Comparison of ENCODE assay signal across 9 mouse cellular contexts in the genomic region with DNA sequence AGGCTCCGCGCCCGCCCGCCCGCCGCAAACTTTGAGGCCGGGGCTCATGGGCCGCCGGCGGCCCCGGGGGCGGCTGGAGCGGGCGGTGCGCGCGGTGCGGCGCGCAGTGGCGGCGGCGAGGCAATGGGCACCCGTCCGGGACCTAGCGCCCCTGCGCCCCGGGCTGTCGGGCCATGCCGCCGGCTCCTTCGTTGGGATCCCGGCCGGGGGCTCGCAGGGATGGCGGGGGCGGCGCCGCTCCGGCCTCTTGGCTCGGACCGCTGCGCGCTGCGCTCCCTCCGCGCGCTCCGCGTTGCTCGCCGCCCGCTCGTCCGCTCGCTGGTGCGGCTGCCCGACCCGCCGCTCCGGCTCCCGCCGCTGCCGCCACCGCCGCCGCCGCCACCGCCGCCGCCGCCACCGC. TPM values are rescaled to one million over a fixed set of nuclear protein-coding genes. Genes with fewer than 3 reads are reported as not detected.
DNase-seq lines count a peak whose midpoint lies in the region; ATAC-seq lines count a peak whose summit lies in the region.
"Had no signal": no experiment of that assay in that cellular context is flagged by ENCODE, and none has a peak within 500 bp of the region (broad histone marks: within the 10 kb centered on the region; RNA-seq: fewer than 3 reads in every experiment).

A gene (minus strand): TSS at position 46 of the 400 bp plus-strand sequence.

- no peaks in the 10 kb centered on the region for H3K36me3 ChIP-seq in embryonic facial prominence, embryonic 14.5 days (ENCODE audit: control insufficient read depth, insufficient read depth, low read length)
- H3K36me3 ChIP-seq in intestine, embryonic 14.5 days (ENCODE audit: control insufficient read depth, insufficient read depth, low read length) = no peaks in the 10 kb centered on the region
- H3K36me3 ChIP-seq in midbrain, embryonic 16.5 days (ENCODE audit: control insufficient read depth, insufficient read depth, low read length) = no peaks in the 10 kb centered on the region

- H3K27ac ChIP-seq in embryonic facial prominence, embryonic 14.5 days (replicated peaks; ENCODE audit: low read depth, low read length) = no peak within 1 kb of the TSS
- H3K27ac ChIP-seq in intestine, embryonic 14.5 days (ENCODE audit: low read depth) = no peak within 1 kb of the TSS
- no peak within 1 kb of the TSS for H3K27ac ChIP-seq in midbrain, embryonic 16.5 days (ENCODE audit: low read length)

- ATAC-seq in embryonic facial prominence, embryonic 14.5 days (ENCODE audit: low read depth) = no peak
- ATAC-seq in intestine, embryonic 14.5 days (replicated peaks; ENCODE audit: low FRiP score, low TSS enrichment, low read depth) = no peak
- ATAC-seq in midbrain, embryonic 16.5 days = no peak

- H3K4me3 ChIP-seq in embryonic facial prominence, embryonic 14.5 days (ENCODE audit: low read depth, low read length) = peak within 1 kb of the TSS; percentile 52
- peak within 1 kb of the TSS; percentile 35 for H3K4me3 ChIP-seq in intestine, embryonic 14.5 days (ENCODE audit: low read depth, low read length)
- peak within 1 kb of the TSS; percentile 67 for H3K4me3 ChIP-seq in midbrain, embryonic 16.5 days (ENCODE audit: low read depth, low read length)

- intact Hi-C loops in left cerebral cortex, postnatal 14 days (cut with DNase I) = no loop called here
- intact Hi-C loops in heart, postnatal 10 days (cut with DNase I) = no loop called here

- H3K4me1 ChIP-seq in embryonic facial prominence, embryonic 14.5 days (ENCODE audit: control insufficient read depth, insufficient read depth, low read length) = peaks cover 7% of the 10 kb centered on the region; the same call in 1 of the 2 replicates
- peaks cover 7% of the 10 kb centered on the region for H3K4me1 ChIP-seq in intestine, embryonic 14.5 days (replicated peaks; ENCODE audit: control insufficient read depth, insufficient read depth, low read length)
- peaks cover 18% of the 10 kb centered on the region for H3K4me1 ChIP-seq in midbrain, embryonic 16.5 days (ENCODE audit: control insufficient read depth, insufficient read depth, low read length)

- peak within 1 kb of the TSS; percentile 96 for H3K4me2 ChIP-seq in embryonic facial prominence, embryonic 14.5 days (ENCODE audit: low read depth, low read length)
- peak within 1 kb of the TSS; percentile 76 for H3K4me2 ChIP-seq in intestine, embryonic 14.5 days (ENCODE audit: low read length)
- H3K4me2 ChIP-seq in midbrain, embryonic 16.5 days (ENCODE audit: low read length) = peak within 1 kb of the TSS; percentile 100

- H3K9me3 ChIP-seq in embryonic facial prominence, embryonic 14.5 days (ENCODE audit: control insufficient read depth, low read length) = no peaks in the 10 kb centered on the region
- no peaks in the 10 kb centered on the region for H3K9me3 ChIP-seq in intestine, embryonic 14.5 days (ENCODE audit: control insufficient read depth, low read length)
- H3K9me3 ChIP-seq in midbrain, embryonic 16.5 days (replicated peaks; ENCODE audit: control insufficient read depth, low read length, poor library complexity, severe bottlenecking) = no peaks in the 10 kb centered on the region

- peaks cover 77% of the 10 kb centered on the region for H3K27me3 ChIP-seq in embryonic facial prominence, embryonic 14.5 days (replicated peaks; ENCODE audit: control insufficient read depth, insufficient read depth, low read length)
- peaks cover 69% of the 10 kb centered on the region for H3K27me3 ChIP-seq in intestine, embryonic 14.5 days (replicated peaks; ENCODE audit: control insufficient read depth, insufficient read depth, low read length)
- H3K27me3 ChIP-seq in midbrain, embryonic 16.5 days (ENCODE audit: control insufficient read depth, insufficient read depth, low read depth, low read length) = peaks cover 51% of the 10 kb centered on the region

- H3K9ac ChIP-seq in embryonic facial prominence, embryonic 14.5 days (ENCODE audit: low read depth, low read length) = peak within 1 kb of the TSS; percentile 40; the same call in 1 of the 2 replicates
- H3K9ac ChIP-seq in intestine, embryonic 14.5 days (ENCODE audit: low read length) = no peak within 1 kb of the TSS
- peak within 1 kb of the TSS; percentile 69 for H3K9ac ChIP-seq in midbrain, embryonic 16.5 days (ENCODE audit: low read depth, low read length)

- no CpG with 5 or more reads among the region's 73 CpGs for WGBS in embryonic facial prominence, embryonic 14.5 days
- 0% methylated on average over 10 of the region's 73 CpGs for WGBS in intestine, embryonic 14.5 days
- 2% methylated on average over 9 of the region's 73 CpGs for WGBS in midbrain, embryonic 16.5 days

- no peak for DNase-seq in left cerebral cortex, adult 18-20 months (ENCODE audit: low spot score in 2 of 2)
- DNase-seq in left cerebral cortex, postnatal 14 days (ENCODE audit: low spot score in 2 of 2) = no peak
- DNase-seq in embryonic facial prominence, embryonic 14.5 days (ENCODE audit: low spot score) = no peak
- DNase-seq in intestine, embryonic 14.5 days (ENCODE audit: low spot score) = no peak
- no peak for DNase-seq in lung, postnatal 25 days (ENCODE audit: low spot score)
- DNase-seq in natural killer cell, adult 2 months (ENCODE audit: low spot score in 2 of 2) = no peak
- DNase-seq in heart, postnatal 10 days = no peak
- DNase-seq: gastrocnemius, postnatal 10 days had no signal

RNA-seq across cellular contexts. Expression of the gene that starts here (rescaled TPM):
- total RNA-seq in left cerebral cortex, adult 18-20 months (2021) = 10 to 100 TPM; 30.7 to 33.7 TPM
- 10 to 100 TPM in 1 of 2 experiments, 1 to 10 TPM in 1; 5.8 to 14.4 TPM for total RNA-seq in left cerebral cortex, postnatal 14 days (2021)
- polyA plus RNA-seq in embryonic facial prominence, embryonic 14.5 days (2014; fragmentation: Nextera tagmentation; extraction: Ambion mirVana) = 0.15 and 0.30 TPM in 2 replicates
- 0.15 and 0.16 TPM in 2 replicates for polyA plus RNA-seq in intestine, embryonic 14.5 days (2014; fragmentation: Nextera tagmentation; extraction: Ambion mirVana)
- polyA plus RNA-seq in midbrain, embryonic 16.5 days (2015; fragmentation: Nextera tagmentation; extraction: Ambion mirVana) = 1.1 and 1.2 TPM in 2 replicates
- not detected for total RNA-seq in heart, postnatal 10 days (2021)

Comparison
In these comparisons a context has a peak if more than half of its experiments do, and no peak if none do; other contexts are left out.
1. RNA of the gene that starts here (total RNA-seq): 30.7 to 33.7 TPM in left cerebral cortex, adult 18-20 months and 5.8 to 14.4 TPM in left cerebral cortex, postnatal 14 days; not detected in heart, postnatal 10 days; every median in the first group is over 4 times any median in the second.
2. Peak in every context shown above with its lines, with median percentiles within 50 percentile points of each other: H3K4me2 ChIP-seq and H3K4me3 ChIP-seq.